Mouse (Mus musculus) 416B (cell line): ENCODE measurements around the gene Zbtb4.
A peak's percentile ranks its signal among the peaks of the same experiment; 100 is the strongest.

Experiments used
- DNase-seq: peaks from one replicate; pipeline ENCODE4 v3.0.0; 2011; ENCODE audit warnings: low read depth

Zbtb4 gene

GRCm38 (mm10) chr11:69765221-69766125 lies at the start of gene Zbtb4:
Gene Zbtb4, plus strand, starts transcription at chr11:69765912.
- peak; percentile 39 for DNase-seq

DNA sequence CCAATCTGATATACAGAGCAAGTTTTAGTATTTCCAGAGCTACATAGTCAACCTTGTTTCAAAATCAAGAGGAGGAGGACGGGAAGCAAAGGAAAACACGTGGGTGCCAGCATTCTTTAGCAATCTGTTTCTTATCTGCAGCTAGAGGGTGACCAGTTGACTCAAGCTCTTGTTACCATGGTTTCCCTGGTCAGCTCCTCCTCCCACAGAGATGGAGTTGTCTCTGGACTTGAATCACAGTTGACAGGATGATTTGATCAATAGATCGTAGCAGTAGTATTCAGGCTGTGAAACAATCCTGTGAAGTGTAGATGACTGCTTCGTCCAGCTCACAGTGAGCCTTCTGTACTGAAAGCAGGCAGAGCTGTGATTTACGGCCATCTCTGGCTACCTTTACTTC lies 49.8 kb upstream of the Zbtb4 start:
- peak; percentile 88 for DNase-seq

GRCm38 (mm10) chr11:69716953-69717352 lies 48.8 kb upstream of the Zbtb4 start:
- no peak for DNase-seq

- no peak for DNase-seq
These were observed 47.1 kb upstream of the Zbtb4 start for GRCm38 (mm10) chr11:69718661-69719060.

GRCm38 (mm10) chr11:69719423-69719822 lies 46.3 kb upstream of the Zbtb4 start:
- no peak for DNase-seq

DNA sequence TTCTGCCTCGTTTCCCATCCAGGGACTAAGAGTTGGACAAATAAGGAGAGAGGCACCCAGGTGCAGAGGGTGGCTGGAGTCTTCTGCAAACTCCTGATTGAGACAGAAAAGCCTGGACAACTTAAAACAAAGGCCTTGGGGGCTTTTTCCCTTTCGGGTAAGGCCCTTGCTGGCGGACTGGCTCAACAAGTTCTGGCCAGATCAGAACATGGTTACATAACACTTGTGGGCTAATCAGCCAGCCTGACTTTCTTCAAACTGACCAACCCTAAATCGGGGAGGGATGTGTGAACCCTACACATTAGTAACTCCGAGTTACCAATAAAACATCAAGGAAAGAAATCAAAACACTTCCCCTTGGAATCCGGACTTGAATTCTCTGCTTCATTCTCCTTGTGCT lies 44.9 kb upstream of the Zbtb4 start:
- no peak for DNase-seq

DNA sequence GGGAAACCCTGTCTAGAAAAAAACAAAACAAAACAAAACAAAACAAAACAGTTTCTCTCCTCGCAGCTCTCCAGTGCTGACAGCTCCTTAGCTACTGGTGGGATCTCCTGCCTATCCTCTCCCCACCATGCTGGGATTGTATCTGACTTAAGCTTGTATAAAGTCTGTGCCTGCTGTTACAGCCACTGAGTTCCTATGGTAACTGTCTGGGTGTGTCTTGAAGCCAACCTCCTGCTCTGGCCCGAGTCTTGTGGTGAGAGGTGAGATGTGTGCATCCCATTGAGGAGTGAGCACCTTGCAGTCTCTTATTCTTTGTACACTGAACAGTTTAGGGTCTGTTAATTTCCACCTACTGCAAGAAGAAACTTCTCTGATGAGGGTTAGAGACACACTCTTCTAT lies 42.6 kb upstream of the Zbtb4 start:
- DNase-seq, result no peak

GRCm38 (mm10) chr11:69725951-69726350 lies 39.8 kb upstream of the Zbtb4 start:
- DNase-seq, result peak; percentile 36

- DNase-seq, result peak; percentile 91
These were observed 36.6 kb upstream of the Zbtb4 start for GRCm38 (mm10) chr11:69729063-69729462.

GRCm38 (mm10) chr11:69731408-69731807 lies 34.3 kb upstream of the Zbtb4 start:
- DNase-seq, result peak; percentile 45

DNA sequence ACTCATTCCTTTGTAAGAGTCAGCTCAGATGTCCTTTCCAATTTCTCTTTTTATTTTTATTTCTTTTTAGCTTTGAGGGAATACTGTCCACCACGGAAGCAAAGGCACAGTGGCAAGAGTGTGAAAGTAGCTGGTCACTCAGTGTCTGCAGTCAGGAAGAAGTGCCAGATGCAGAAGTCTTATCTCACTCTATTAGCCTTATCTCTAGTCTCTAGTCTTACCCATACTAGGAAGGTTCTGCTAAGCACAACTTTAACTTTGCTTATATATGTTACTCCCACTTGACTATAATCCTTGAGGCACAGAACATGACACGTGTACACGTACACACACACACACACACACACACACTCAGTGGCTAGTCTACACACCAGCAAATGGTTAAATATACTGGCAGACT lies 14.1 kb upstream of the Zbtb4 start:
- peak; percentile 73 for DNase-seq

- peak; percentile 74 for DNase-seq
These were observed 13.0 kb upstream of the Zbtb4 start for GRCm38 (mm10) chr11:69752686-69753085.

- no peak for DNase-seq
These were observed 11.5 kb upstream of the Zbtb4 start for GRCm38 (mm10) chr11:69754233-69754632.

- peak; percentile 82 for DNase-seq
These were observed 11.0 kb upstream of the Zbtb4 start for GRCm38 (mm10) chr11:69754701-69755100.

DNA sequence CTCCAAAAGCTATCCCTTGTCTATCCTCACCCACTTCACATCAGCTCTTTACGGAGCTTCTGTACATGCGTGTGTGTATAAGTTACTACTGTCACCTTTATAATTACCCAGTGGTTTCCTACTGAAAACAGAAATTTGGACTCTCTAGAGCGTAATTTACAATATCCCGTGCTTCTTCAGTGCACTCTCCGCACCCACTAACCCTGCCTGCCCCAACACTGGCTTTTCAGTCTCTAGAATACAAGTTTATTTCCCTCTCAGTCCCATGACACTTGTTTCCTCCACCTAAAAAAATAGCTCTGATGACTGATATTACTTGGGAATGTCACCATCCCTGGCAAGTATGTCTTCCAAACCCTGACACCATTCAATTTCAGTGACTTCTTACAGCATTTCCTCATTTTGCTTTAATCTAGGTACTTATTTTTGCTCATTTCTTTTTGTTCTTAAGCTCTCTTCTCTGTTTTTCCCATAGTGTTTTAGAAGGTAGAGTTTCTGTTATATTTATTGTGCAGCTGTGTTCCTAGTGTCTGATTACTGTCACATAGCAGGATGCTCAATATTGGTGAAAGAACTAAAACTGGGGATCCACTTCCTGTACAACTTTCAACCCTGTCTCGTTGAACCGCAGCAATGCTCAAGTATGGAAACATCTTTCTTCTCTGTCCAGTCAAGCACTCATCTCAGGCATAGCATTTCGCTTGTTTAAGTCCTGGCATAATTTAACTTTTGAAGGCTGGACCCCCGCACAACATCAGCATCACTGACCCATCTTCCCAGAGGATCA lies 8.2 kb upstream of the Zbtb4 start:
- no peak for DNase-seq

- peak; percentile 95 for DNase-seq
These were observed 7.6 kb upstream of the Zbtb4 start for GRCm38 (mm10) chr11:69758090-69758456.

GRCm38 (mm10) chr11:69758478-69758970 lies 7.2 kb upstream of the Zbtb4 start, which contains the start of gene Polr2a:
Gene Polr2a, minus strand, starts transcription at chr11:69758637.
- DNase-seq, result peak; percentile 99

DNA sequence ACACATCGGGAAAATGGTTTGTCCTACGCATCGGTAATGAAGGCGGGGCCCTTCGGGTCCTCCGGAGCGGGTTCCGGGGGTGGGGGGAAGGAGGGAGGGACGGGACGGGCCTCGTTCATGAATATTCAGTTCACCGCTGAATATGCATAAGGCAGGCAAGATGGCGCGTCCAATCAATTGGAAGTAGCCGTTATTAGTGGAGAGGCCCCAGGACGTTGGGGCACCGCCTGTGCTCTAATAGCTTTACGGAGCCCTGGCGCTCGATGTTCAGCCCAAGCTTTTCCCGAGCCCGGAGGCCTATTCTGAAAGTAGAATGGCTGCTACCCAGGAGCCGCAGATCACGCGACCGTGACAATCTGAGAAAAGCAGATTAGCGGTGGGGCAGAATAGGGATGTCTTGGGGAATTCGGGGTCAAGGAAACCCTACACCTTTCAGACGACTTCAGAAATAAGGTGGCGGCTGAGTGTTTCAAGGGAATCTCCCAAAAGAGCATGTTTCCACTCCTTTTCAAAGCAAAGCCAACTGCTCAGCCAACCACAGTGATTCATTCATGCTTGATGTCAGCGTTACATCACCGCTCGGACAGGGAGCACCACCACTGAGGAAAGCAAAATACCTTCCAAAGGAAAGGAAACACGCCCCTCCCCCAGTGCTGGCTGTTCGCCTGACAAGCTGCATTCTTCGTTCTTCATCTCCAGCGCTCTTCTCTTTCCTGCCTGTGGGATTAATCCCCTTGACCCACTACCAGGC lies 6.6 kb upstream of the Zbtb4 start:
- peak; percentile 97 for DNase-seq

GRCm38 (mm10) chr11:69760160-69760900 lies 5.4 kb upstream of the Zbtb4 start:
- no peak for DNase-seq

GRCm38 (mm10) chr11:69760901-69761200 lies 4.9 kb upstream of the Zbtb4 start:
- no peak for DNase-seq

DNA sequence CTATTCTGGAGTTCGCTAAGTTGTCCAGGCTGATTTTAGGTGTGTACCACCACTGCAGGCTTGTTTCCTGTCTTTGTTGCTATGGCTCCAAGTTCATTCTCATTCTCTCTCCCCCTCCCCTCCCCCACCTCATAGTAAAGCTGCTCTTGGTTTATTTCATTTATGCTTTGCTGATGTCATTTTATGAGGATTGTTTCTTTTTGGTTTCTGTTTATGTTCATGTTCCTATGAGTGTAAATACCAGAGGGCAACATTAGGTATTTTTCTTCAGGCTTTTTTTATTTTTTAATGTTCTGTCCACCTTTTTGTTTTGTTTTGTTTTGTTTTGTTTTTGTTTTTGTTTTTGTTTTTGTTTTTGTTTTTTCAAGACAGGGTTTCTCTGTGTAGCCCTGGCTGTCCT lies 3.8 kb upstream of the Zbtb4 start, which contains the start of gene Slc35g3:
Gene Slc35g3, minus strand, starts transcription at position 101 of the 400 bp plus-strand sequence.
- no peak for DNase-seq
